Mouse (Mus musculus) CH12.LX (cell line): ENCODE results near the gene Unc13a.

Experiments used
- CHD1 ChIP-seq: IDR thresholded peaks from 2 replicates; pipeline ENCODE4 v1.6.1; 2012; ENCODE audit warnings: low read depth, low read length, improper control_type of control experiment, inconsistent platforms
- CTCF ChIP-seq, 2 experiments: IDR thresholded peaks in 1 of 2; conservative IDR thresholded peaks in 1 of 2; 2 replicates each; pipeline ENCODE4 v1.5.1; 2011 to 2012; ENCODE audit warnings: low read depth in 2 of 2, low read length in 2 of 2, improper control_type of control experiment in 1 of 2, inconsistent platforms in 1 of 2, mild to moderate bottlenecking in 1 of 2, moderate library complexity in 1 of 2
- EP300 ChIP-seq: IDR thresholded peaks from 2 replicates; pipeline ENCODE4 v1.6.1; 2011; ENCODE audit warnings: low read length, improper control_type of control experiment
- HCFC1 ChIP-seq: IDR thresholded peaks from 2 replicates; pipeline ENCODE4 v1.6.1; 2012; ENCODE audit warnings: low read depth, mild to moderate bottlenecking, inconsistent platforms, low read length, improper control_type of control experiment
- JUN ChIP-seq: IDR thresholded peaks from 2 replicates; pipeline ENCODE4 v1.6.1; 2011; ENCODE audit warnings: low read depth, mild to moderate bottlenecking, low read length, improper control_type of control experiment, moderate library complexity; ENCODE audit not compliant: insufficient read depth
- MAX ChIP-seq: IDR thresholded peaks from 2 replicates; pipeline ENCODE4 v1.6.1; 2011; ENCODE audit warnings: low read length, improper control_type of control experiment
- MEF2A ChIP-seq: IDR thresholded peaks from 2 replicates; pipeline ENCODE4 v1.6.1; 2014; ENCODE audit warnings: low read depth, mild to moderate bottlenecking, inconsistent platforms, low read length, improper control_type of control experiment, borderline replicate concordance
- POLR2A ChIP-seq: IDR thresholded peaks from 2 replicates; pipeline ENCODE4 v1.6.1; 2011; ENCODE audit warnings: low read depth, mild to moderate bottlenecking, improper control_type of control experiment, low read length
- RCOR1 ChIP-seq: conservative IDR thresholded peaks from 2 replicates; pipeline ENCODE4 v1.6.1; 2012; ENCODE audit warnings: low read depth, mild to moderate bottlenecking, inconsistent platforms, low read length, improper control_type of control experiment
- TCF12 ChIP-seq: IDR thresholded peaks from 2 replicates; pipeline ENCODE4 v1.6.1; 2014; ENCODE audit warnings: low read depth, mild to moderate bottlenecking, inconsistent platforms, low read length, improper control_type of control experiment
- ZC3H11A ChIP-seq: IDR thresholded peaks from 2 replicates; pipeline ENCODE4 v1.6.1; 2012; ENCODE audit warnings: low read depth, mild to moderate bottlenecking, inconsistent platforms, low read length, improper control_type of control experiment
- ZNF384 ChIP-seq: IDR thresholded peaks from 2 replicates; pipeline ENCODE4 v1.6.1; 2012; ENCODE audit warnings: low read depth, low read length, improper control_type of control experiment, inconsistent platforms

DNA sequence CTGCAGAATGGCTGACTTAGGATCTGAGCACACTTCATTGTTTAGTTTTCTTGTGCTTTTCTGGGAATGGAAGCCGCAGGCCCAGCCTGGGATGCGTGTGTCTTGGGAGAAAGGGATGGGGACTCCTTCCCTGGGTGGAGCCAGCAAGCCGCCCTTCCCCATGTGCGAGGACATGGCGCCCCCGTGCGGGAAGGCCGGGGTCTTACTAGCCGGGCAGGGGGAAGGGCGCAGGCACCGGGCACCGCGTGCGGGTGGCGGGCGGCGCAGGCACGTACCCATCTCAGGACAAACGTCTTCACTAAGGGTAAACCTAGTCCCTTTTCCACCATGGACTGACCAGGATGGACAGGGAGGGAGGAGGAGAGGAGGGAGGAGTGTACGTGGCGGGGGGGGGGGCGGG lies 38.4 kb downstream of the Unc13a start:
- TF ChIP-seq ZNF384 (no peak), JUN (no peak), POLR2A (no peak), HCFC1 (peak; percentile 32; the same call in 1 of the 2 replicates), MAX (peak; percentile 83), CTCF (conservative IDR thresholded peaks at IDR 0.05 in 1 of 2, IDR thresholded peaks at IDR 0.05 in 1 of 2; ENCODE audit: low read depth in 2 of 2, low read length in 2 of 2) (peak; percentile 8 to 96; a peak in 2 of 4 replicates), ZC3H11A (peak; percentile 73), CHD1 (no peak), TCF12 (peak; percentile 58), MEF2A (peak; percentile 73), RCOR1 (no peak), EP300 (no peak)
